Mouse (Mus musculus) embryonic facial prominence, embryonic 11.5 days (tissue): ENCODE measurements around the gene P2ry2. TPM values are rescaled to one million over a fixed set of nuclear protein-coding genes. Genes with fewer than 3 reads are reported as not detected.

Source experiments
- polyA plus RNA-seq: library from polyadenylated mRNA; unstranded; fragments of >200 nt; fragmentation: Nextera tagmentation; extraction: Ambion mirVana; gene quantifications from 2 replicates; pipeline ENCODE4 v1.2.1, GENCODE M21; 2014

The P2ry2 gene
- polyA plus RNA-seq, 1 experiment from 2014 or later, result 0.46 TPM

Other genes with a start within 250 kb of the P2ry2 start
- gene Relt, start 149.4 kb downstream of the P2ry2 start, polyA plus RNA-seq, result 1.8 and 2.3 TPM in 2 replicates
- 8.1 and 10.0 TPM in 2 replicates for gene Arhgef17, start 80.8 kb downstream of the P2ry2 start, polyA plus RNA-seq
- 1.8 and 1.9 TPM in 2 replicates for gene P2ry6, start 38.2 kb downstream of the P2ry2 start, polyA plus RNA-seq
- gene Fchsd2, start 80.0 kb upstream of the P2ry2 start, polyA plus RNA-seq, result 21.9 and 23.9 TPM in 2 replicates